Mouse (Mus musculus) neural tube, embryonic 14.5 days (tissue): ENCODE results near the gene Kcnj15. TPM values are rescaled to one million over a fixed set of nuclear protein-coding genes. Genes with fewer than 3 reads are reported as not detected.

Experiments used
- ATAC-seq: fragments of 200-750 bp; cut with Nextera tagmentation; 2 replicates; pipeline ENCODE4 v1.8.0; 2017; ENCODE audit warnings: low read depth, mild to moderate bottlenecking, moderate TSS enrichment, moderate library complexity
- H3K27ac ChIP-seq: fragments of 300-500 bp; sonication (generic); 2 replicates; pipeline ENCODE4 v1.5.1; 2014; ENCODE audit warnings: low read depth, mild to moderate bottlenecking, control low read depth, low read length, moderate library complexity, mixed read lengths
- H3K27me3 ChIP-seq: fragments of 300-500 bp; sonication (generic); 2 replicates; pipeline ENCODE4 v1.6.1; 2014; ENCODE audit warnings: low read length; ENCODE audit not compliant: control insufficient read depth, insufficient read depth
- H3K36me3 ChIP-seq: fragments of 300-500 bp; sonication (generic); 2 replicates; pipeline ENCODE4 v1.6.1; 2014; ENCODE audit warnings: low read length, mixed read lengths; ENCODE audit not compliant: control insufficient read depth, insufficient read depth
- H3K4me1 ChIP-seq: fragments of 300-500 bp; sonication (generic); 2 replicates; pipeline ENCODE4 v1.6.1; 2014; ENCODE audit warnings: low read length; ENCODE audit not compliant: control insufficient read depth, insufficient read depth
- H3K4me2 ChIP-seq: fragments of 300-500 bp; sonication (generic); 2 replicates; pipeline ENCODE4 v1.6.1; 2014; ENCODE audit warnings: mild to moderate bottlenecking, low read depth, low read length, control low read depth
- H3K4me3 ChIP-seq: fragments of 300-500 bp; sonication (generic); 2 replicates; pipeline ENCODE4 v1.5.1; 2014; ENCODE audit warnings: low read depth, low read length, control low read depth, mixed read lengths
- H3K9ac ChIP-seq: fragments of 300-500 bp; sonication (generic); replicated peaks from 2 replicates; pipeline ENCODE4 v1.6.1; 2014; ENCODE audit warnings: low read depth, mild to moderate bottlenecking, control low read depth, low read length, mixed read lengths
- H3K9me3 ChIP-seq: fragments of 300-500 bp; sonication (generic); 2 replicates; pipeline ENCODE4 v1.6.1; 2016; ENCODE audit warnings: low read length; ENCODE audit not compliant: control insufficient read depth
- WGBS: fragments of 180-500 bp; shearing (Covaris S2); extraction: QIAGEN DNeasy Blood & Tissue Kit; methylation state at CpG from one replicate; pipeline ENCODE4 v1.1.7; 2014; 5-methylcytosine and 5-hydroxymethylcytosine counted together
- polyA plus RNA-seq: library from polyadenylated mRNA; unstranded; fragments of >200 nt; fragmentation: Nextera tagmentation; extraction: Ambion mirVana; gene quantifications from 2 replicates; pipeline ENCODE4 v1.2.1, GENCODE M21; 2014

The Kcnj15 gene
- polyA plus RNA-seq, 1 experiment from 2014 or later = 0.05 TPM

DNA sequence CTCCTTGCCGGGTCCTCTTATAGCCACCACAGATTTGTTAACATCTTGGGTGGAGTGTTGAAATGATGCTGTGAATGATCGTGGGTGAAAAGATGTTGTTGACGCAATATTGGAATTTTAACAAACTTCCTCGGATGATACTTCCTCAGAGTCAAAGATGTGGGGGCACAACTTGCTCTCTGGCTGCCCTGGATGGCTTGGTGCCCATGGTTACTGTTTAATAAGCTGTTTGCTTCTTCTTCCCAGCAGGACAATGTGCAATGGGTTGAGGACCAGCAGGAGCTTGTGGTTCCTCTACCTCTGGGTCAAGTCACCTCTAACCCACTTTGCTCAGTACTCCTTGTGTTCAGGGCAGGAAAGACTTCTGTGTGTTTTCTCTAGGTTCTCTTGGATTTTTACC is 15.2 kb upstream of the Kcnj15 start:
- no peak overlapping the region for H3K4me2 ChIP-seq
- ATAC-seq = no peak
- 94% methylated on average over 4 of the region's 4 CpGs for WGBS
- H3K4me3 ChIP-seq = no peak overlapping the region
- H3K27ac ChIP-seq = no peak overlapping the region
- H3K9ac ChIP-seq = no peak overlapping the region
- no peaks in the 10 kb centered on the region for H3K4me1 ChIP-seq
- no peaks in the 10 kb centered on the region for H3K9me3 ChIP-seq
- H3K36me3 ChIP-seq = no peaks in the 10 kb centered on the region
- no peaks in the 10 kb centered on the region for H3K27me3 ChIP-seq

DNA sequence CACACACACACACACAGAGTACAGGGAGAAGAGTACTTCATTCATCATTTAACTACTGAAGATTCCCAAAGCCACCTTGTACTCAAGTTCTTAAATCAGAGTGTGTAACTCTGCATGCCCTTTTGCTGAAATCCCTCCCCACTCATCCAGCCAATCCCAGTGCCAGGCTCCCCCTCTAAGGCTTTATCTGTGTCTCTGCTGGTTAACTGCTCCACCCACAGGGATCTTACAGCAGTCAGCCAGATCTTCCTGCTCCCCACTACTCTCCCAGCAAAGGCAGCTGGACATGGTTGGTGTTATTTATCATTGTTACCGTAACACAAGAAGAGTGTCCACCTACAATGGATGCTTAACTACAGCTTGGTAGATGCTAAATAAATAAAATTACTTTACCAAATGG is 14.0 kb upstream of the Kcnj15 start:
- no peaks in the 10 kb centered on the region for H3K4me1 ChIP-seq
- WGBS = 88% methylated on average over 1 of the region's 1 CpGs
- H3K27me3 ChIP-seq = no peaks in the 10 kb centered on the region
- no peaks in the 10 kb centered on the region for H3K36me3 ChIP-seq
- no peak overlapping the region for H3K4me2 ChIP-seq
- H3K4me3 ChIP-seq = no peak overlapping the region
- no peak overlapping the region for H3K9ac ChIP-seq
- H3K27ac ChIP-seq = no peak overlapping the region
- ATAC-seq = no peak
- H3K9me3 ChIP-seq = no peaks in the 10 kb centered on the region

DNA sequence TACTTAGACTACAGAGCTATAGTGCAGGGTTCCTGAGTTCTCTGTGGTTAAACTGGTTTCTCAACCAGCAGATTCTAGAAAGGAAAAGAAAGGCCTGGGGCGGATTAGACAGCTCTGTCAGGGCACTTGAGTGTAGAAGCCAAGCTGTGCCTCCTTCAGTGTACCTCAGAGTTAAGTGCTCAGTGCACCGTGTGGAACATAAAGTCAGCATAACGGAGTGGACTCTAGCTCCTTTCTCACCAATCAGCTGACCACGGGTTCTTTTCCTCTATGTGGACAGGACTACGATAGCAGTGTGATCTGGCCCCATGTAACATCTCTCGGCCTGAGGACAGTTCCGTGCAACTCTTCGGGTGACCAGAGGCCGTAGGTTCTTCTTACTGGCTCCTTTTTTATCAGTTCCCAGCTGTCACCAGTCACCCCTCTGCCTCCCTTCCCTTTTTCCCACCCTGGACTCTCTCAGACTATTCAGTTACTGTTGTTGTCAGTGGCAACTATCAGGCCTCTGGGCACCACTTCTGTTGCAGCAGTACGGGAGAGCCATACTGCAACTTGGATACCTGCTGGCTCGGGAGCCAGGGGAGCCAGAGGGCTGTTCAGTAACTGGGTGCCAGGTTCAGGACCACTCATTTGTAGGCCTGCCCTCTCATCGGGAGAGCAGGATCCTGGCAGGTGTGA is 12.6 kb upstream of the Kcnj15 start:
- ATAC-seq = no peak
- Histone ChIP-seq H3K4me1 (no peaks in the 10 kb centered on the region), H3K27me3 (no peaks in the 10 kb centered on the region), H3K4me2 (no peak overlapping the region), H3K4me3 (no peak overlapping the region), H3K9ac (no peak overlapping the region), H3K36me3 (no peaks in the 10 kb centered on the region), H3K9me3 (no peaks in the 10 kb centered on the region), H3K27ac (no peak overlapping the region)
- WGBS = 85% methylated on average over 12 of the region's 12 CpGs

DNA sequence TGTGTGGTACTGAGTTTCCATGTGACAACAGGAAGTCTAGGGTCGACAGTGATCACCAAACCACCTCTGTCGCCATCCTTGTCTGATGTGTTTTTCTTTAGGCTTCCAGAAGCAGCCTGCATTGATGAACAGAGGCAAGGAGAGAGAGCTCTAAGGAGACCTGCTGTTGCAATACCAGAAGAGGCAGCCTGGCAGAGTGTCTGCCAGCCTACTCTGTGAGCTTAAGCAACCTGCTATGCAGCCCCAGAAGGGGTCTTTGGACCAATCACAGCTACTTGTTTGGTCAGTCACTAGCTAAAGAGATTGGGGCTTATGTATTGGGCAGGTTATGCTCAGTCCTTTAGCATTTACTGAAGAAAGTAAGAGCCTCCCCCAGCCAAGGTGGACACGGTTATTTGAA is 11.9 kb upstream of the Kcnj15 start:
- no peaks in the 10 kb centered on the region for H3K27me3 ChIP-seq
- no peak overlapping the region for H3K4me2 ChIP-seq
- no peak overlapping the region for H3K9ac ChIP-seq
- no peaks in the 10 kb centered on the region for H3K36me3 ChIP-seq
- H3K4me3 ChIP-seq = no peak overlapping the region
- 86% methylated on average over 3 of the region's 3 CpGs for WGBS
- H3K9me3 ChIP-seq = no peaks in the 10 kb centered on the region
- no peak for ATAC-seq
- H3K4me1 ChIP-seq = no peaks in the 10 kb centered on the region
- no peak overlapping the region for H3K27ac ChIP-seq

GRCm38 (mm10) chr16:95248646-95249045 is 8.7 kb upstream of the Kcnj15 start:
- Histone ChIP-seq H3K4me1 (no peaks in the 10 kb centered on the region), H3K27ac (no peak overlapping the region), H3K4me3 (no peak overlapping the region), H3K9ac (no peak overlapping the region), H3K27me3 (no peaks in the 10 kb centered on the region), H3K9me3 (no peaks in the 10 kb centered on the region), H3K4me2 (no peak overlapping the region), H3K36me3 (no peaks in the 10 kb centered on the region)
- ATAC-seq = no peak
- WGBS = 87% methylated on average over 5 of the region's 5 CpGs

GRCm38 (mm10) chr16:95256648-95257047 is 710 bp upstream of the Kcnj15 start:
- no peak overlapping the region for H3K4me3 ChIP-seq
- H3K9ac ChIP-seq = no peak overlapping the region
- no peaks in the 10 kb centered on the region for H3K36me3 ChIP-seq
- H3K27me3 ChIP-seq = no peaks in the 10 kb centered on the region
- no peaks in the 10 kb centered on the region for H3K4me1 ChIP-seq
- no peak overlapping the region for H3K4me2 ChIP-seq
- 67% methylated on average over 2 of the region's 2 CpGs for WGBS
- H3K9me3 ChIP-seq = no peaks in the 10 kb centered on the region
- H3K27ac ChIP-seq = no peak overlapping the region
- no peak for ATAC-seq

- Histone ChIP-seq H3K4me3 (no peak overlapping the region), H3K4me2 (no peak overlapping the region), H3K27me3 (no peaks in the 10 kb centered on the region), H3K4me1 (no peaks in the 10 kb centered on the region), H3K9me3 (no peaks in the 10 kb centered on the region), H3K9ac (no peak overlapping the region), H3K27ac (no peak overlapping the region), H3K36me3 (no peaks in the 10 kb centered on the region)
- 52% methylated on average over 4 of the region's 4 CpGs for WGBS
- ATAC-seq = no peak
Observed at GRCm38 (mm10) chr16:95258100-95258499, 742 bp downstream of the Kcnj15 start.

DNA sequence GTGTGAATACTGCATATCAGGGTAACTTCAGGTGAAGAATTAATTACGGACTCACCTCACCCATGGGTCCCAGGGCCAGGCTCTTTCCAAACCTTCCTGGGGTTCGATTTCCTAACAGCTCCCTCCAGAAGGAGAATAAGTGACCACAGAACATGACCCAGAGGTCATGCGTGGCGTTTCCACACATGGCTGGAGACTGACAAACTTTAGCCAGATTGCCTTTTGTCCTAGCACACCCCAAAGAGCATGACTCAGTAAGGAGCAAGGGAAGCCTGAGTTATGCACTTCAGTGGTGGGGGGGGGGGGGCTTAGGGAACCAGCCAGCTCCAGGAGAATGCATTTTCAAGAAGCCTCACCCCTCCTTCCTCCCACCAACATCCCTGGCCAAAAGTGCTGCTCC is 2.1 kb downstream of the Kcnj15 start:
- no peak for ATAC-seq
- Histone ChIP-seq H3K4me1 (no peaks in the 10 kb centered on the region), H3K4me3 (no peak overlapping the region), H3K4me2 (no peak overlapping the region), H3K9ac (no peak overlapping the region), H3K9me3 (no peaks in the 10 kb centered on the region), H3K27me3 (no peaks in the 10 kb centered on the region), H3K27ac (no peak overlapping the region), H3K36me3 (no peaks in the 10 kb centered on the region)
- WGBS = 69% methylated on average over 4 of the region's 4 CpGs

- H3K4me2 ChIP-seq = no peak overlapping the region
- H3K9me3 ChIP-seq = no peaks in the 10 kb centered on the region
- H3K9ac ChIP-seq = no peak overlapping the region
- H3K27ac ChIP-seq = no peak overlapping the region
- no peaks in the 10 kb centered on the region for H3K27me3 ChIP-seq
- H3K36me3 ChIP-seq = no peaks in the 10 kb centered on the region
- 70% methylated on average over 5 of the region's 5 CpGs for WGBS
- ATAC-seq = no peak
- H3K4me3 ChIP-seq = no peak overlapping the region
- H3K4me1 ChIP-seq = no peaks in the 10 kb centered on the region
Observed at GRCm38 (mm10) chr16:95260693-95261092, 3.3 kb downstream of the Kcnj15 start.
